Mouse (Mus musculus): ENCODE results near the gene Camk2n2. TPM values are rescaled to one million over a fixed set of nuclear protein-coding genes. Genes with fewer than 3 reads are reported as not detected.
"Not testable (repeated sequence)": the region's sequence is repeated elsewhere in the genome, so short reads cannot be mapped to it uniquely, and the experiment has no call there.

Gene Camk2n2
- 0.40 and 0.57 TPM in 2 replicates for polyA plus RNA-seq (2014; fragmentation: Nextera tagmentation; extraction: Ambion mirVana)

DNA sequence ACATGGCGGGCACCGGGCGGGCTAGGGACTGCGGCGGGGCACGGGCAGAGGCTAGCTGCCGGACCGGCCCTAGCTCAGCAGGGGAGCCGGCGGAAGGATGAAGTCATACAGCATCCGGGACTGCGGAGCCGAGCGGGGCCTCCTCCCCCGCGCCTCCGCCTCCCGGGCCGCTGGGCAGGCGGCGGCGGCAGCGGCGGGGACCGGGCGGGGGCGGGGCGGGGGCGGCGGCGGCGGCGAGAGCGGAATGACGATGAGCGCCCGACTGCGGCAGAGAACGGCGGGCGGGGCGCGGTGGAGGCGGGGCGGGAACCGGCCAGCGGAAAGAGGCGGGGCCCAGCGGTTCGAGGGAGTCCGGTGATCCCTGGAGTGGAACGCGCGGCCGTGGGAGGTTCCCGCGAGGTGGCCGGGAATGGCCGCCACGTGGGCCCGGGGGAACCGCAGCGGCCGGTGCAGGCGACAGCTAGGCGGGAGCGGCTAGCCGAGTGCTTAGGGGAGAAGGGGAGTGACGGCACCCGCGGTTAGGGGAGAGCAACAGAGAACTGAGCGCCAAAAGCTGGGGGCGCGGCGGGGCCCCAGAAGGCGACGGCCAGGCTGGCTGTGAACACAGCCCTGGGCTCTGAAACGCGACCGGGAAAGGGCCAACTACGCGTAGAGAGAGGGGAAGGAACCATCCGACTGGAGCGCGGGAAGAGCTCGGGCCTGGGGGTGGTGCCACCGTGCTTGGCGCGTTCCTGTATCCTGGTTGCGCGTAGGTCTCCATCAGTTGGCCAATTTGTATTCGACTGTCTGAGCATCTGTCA is at the start of gene Camk2n2:
TSS of gene Camk2n2 (minus strand) at position 97 of the 800 bp plus-strand sequence.
- H3K4me2 ChIP-seq (ENCODE audit: low read length) = peak within 1 kb of the TSS; percentile 100
- under 1% methylated on average over 65 of the region's 92 CpGs for WGBS
- H3K4me3 ChIP-seq (ENCODE audit: control insufficient read depth in 1 of 2, insufficient read depth in 1 of 2, low read depth in 1 of 2, low read length in 2 of 2) = peak within 1 kb of the TSS; percentile 62 to 68
- no peaks in the 10 kb centered on the region for H3K9me3 ChIP-seq (ENCODE audit: control insufficient read depth, low read length)
- peak; percentile 42 for ATAC-seq (ENCODE audit: insufficient number of reproducible peaks, insufficient read depth, low FRiP score, low read depth)
- H3K27me3 ChIP-seq (ENCODE audit: control insufficient read depth, insufficient read depth, low read length) = peaks cover 45% of the 10 kb centered on the region
- no peaks in the 10 kb centered on the region for H3K36me3 ChIP-seq (ENCODE audit: control insufficient read depth, insufficient read depth, low read length)
- H3K9ac ChIP-seq (ENCODE audit: low read length) = peak within 1 kb of the TSS; percentile 72
- peaks cover 5 to 31% of the 10 kb centered on the region in 2 experiments; a peak in 3 of 4 replicates for H3K4me1 ChIP-seq (ENCODE audit: control insufficient read depth in 2 of 2, insufficient read depth in 2 of 2, low read length in 2 of 2)
- 0 out of 4 replicates have a peak within 1 kb of the TSS, but pooled peaks of 1 of the 2 experiments have one; percentile 37 for H3K27ac ChIP-seq (replicated peaks in 1 of 2; ENCODE audit: control insufficient read depth in 1 of 2, insufficient read depth in 1 of 2, low read depth in 2 of 2, low read length in 2 of 2)

DNA sequence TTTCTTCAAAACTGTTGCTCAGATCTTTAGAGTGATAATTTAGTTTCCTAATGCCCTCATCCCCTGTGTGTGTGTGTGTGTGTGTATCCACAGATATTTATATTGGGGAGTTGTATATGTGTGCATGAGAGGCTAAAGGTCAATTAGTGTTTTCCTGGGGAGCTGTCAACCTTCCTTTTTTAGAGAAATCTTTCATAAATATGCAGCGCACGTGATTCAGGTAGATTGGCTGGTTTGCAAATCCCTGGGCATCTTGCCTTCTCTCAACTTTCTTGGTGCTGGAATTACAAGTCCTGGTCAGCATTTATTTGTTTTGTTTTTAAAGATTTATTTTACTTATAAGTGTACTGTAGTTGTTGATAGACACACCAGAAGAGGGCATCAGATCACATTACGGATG is 49.2 kb upstream of the Camk2n2 start:
- WGBS = 87% methylated on average over 3 of the region's 3 CpGs
- Histone ChIP-seq H3K9ac (ENCODE audit: low read length) (no peak overlapping the region), H3K36me3 (ENCODE audit: control insufficient read depth, insufficient read depth, low read length) (peaks cover 10% of the 10 kb centered on the region), H3K4me3 (ENCODE audit: control insufficient read depth in 1 of 2, insufficient read depth in 1 of 2, low read depth in 1 of 2, low read length in 2 of 2) (no peak overlapping the region), H3K9me3 (ENCODE audit: control insufficient read depth, low read length) (no peaks in the 10 kb centered on the region), H3K4me2 (ENCODE audit: low read length) (no peak overlapping the region), H3K27me3 (ENCODE audit: control insufficient read depth, insufficient read depth, low read length) (no peaks in the 10 kb centered on the region), H3K4me1 (ENCODE audit: control insufficient read depth in 2 of 2, insufficient read depth in 2 of 2, low read length in 2 of 2) (peaks cover 5 to 22% of the 10 kb centered on the region in 2 experiments), H3K27ac (replicated peaks in 1 of 2; ENCODE audit: control insufficient read depth in 1 of 2, insufficient read depth in 1 of 2, low read depth in 2 of 2, low read length in 2 of 2) (no peak overlapping the region)
- ATAC-seq (ENCODE audit: insufficient number of reproducible peaks, insufficient read depth, low FRiP score, low read depth) = no peak

DNA sequence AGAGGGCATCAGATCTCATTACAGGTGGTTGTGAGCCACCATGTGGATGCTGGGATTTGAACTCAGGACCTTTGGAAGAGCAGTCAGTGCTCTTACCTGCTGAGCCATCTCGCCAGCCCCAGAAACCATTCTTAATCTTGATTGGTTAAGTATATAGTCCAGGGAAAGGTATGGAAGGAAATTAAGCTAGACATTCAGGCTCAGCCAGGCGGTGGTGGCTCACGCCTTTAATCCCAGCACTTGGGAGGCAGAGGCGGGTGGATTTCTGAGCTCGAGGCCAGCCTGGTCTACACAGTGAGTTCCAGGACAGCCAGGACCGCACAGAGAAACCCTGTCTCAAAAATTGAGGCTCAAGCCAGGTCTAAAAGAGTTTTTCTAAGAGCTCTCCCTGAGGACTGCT is 46.9 kb upstream of the Camk2n2 start, which contains the start of gene Eif4g1:
TSS of gene Eif4g1 (plus strand) at position 301 of the 400 bp plus-strand sequence.
- not testable (repeated sequence) for H3K27ac ChIP-seq (replicated peaks in 1 of 2; ENCODE audit: control insufficient read depth in 1 of 2, insufficient read depth in 1 of 2, low read depth in 2 of 2, low read length in 2 of 2); ATAC-seq (ENCODE audit: insufficient number of reproducible peaks, insufficient read depth, low FRiP score, low read depth)

DNA sequence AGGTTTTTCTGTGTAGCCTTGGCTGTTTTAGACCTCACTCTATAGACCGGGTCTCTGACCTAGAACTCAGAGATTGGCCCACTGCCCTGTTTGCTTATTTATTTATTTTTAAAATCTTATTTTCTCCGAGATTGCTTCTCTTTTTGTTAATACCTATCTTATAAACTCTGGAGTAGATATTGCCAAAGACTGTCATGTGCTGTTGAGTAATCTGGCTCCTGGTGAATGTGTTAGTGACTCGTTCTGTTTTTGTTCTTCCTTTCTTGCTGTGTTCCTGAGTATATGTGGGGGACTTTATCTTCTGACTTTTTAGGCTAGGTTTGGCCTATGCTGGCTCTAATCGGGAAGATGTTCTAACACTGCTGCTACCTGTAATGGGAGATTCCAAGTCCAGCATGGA is 36.6 kb upstream of the Camk2n2 start:
- H3K27me3 ChIP-seq (ENCODE audit: control insufficient read depth, insufficient read depth, low read length) = no peaks in the 10 kb centered on the region
- 91% methylated on average over 4 of the region's 4 CpGs for WGBS

More for the DNA sequence above, 46.9 kb upstream of the Camk2n2 start, which contains the start of gene Eif4g1:
- not testable (repeated sequence) for H3K9me3 ChIP-seq (ENCODE audit: control insufficient read depth, low read length); H3K4me2 ChIP-seq (ENCODE audit: low read length); H3K9ac ChIP-seq (ENCODE audit: low read length); H3K4me1 ChIP-seq (ENCODE audit: control insufficient read depth in 2 of 2, insufficient read depth in 2 of 2, low read length in 2 of 2); H3K4me3 ChIP-seq (ENCODE audit: control insufficient read depth in 1 of 2, insufficient read depth in 1 of 2, low read depth in 1 of 2, low read length in 2 of 2); H3K27me3 ChIP-seq (ENCODE audit: control insufficient read depth, insufficient read depth, low read length)
- H3K36me3 ChIP-seq (ENCODE audit: control insufficient read depth, insufficient read depth, low read length) = peaks cover 13% of the 10 kb centered on the region
- 75% methylated on average over 3 of the region's 6 CpGs for WGBS

DNA sequence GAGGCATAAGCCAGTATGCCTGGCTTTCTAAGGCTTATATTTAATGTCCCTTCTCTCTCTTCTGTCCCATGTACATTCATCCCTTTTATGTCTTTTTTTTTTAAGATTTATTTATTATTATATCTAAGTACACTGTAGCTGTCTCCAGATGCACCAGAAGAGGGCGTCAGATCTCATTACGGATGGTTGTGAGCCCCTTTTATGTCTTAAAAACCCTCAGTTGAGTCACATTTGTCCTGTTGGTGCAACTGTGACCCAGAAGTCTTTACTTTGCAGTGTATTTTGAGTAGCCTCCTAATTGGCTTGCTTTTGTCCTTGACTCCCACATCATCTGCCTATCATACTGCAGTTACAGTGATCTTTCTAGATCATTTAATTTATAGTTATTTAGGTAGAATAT is 32.2 kb upstream of the Camk2n2 start:
- H3K27me3 ChIP-seq (ENCODE audit: control insufficient read depth, insufficient read depth, low read length) = no peaks in the 10 kb centered on the region
- 62% methylated on average over 2 of the region's 2 CpGs for WGBS
- H3K9me3 ChIP-seq (ENCODE audit: control insufficient read depth, low read length) = no peaks in the 10 kb centered on the region
- H3K9ac ChIP-seq (ENCODE audit: low read length) = no peak overlapping the region
- no peak overlapping the region for H3K27ac ChIP-seq (replicated peaks in 1 of 2; ENCODE audit: control insufficient read depth in 1 of 2, insufficient read depth in 1 of 2, low read depth in 2 of 2, low read length in 2 of 2)
- peaks cover 0 to 15% of the 10 kb centered on the region in 2 experiments; a peak in 3 of 4 replicates for H3K4me1 ChIP-seq (ENCODE audit: control insufficient read depth in 2 of 2, insufficient read depth in 2 of 2, low read length in 2 of 2)
- H3K36me3 ChIP-seq (ENCODE audit: control insufficient read depth, insufficient read depth, low read length) = peaks cover 50% of the 10 kb centered on the region
- no peak overlapping the region for H3K4me3 ChIP-seq (ENCODE audit: control insufficient read depth in 1 of 2, insufficient read depth in 1 of 2, low read depth in 1 of 2, low read length in 2 of 2)
- ATAC-seq (ENCODE audit: insufficient number of reproducible peaks, insufficient read depth, low FRiP score, low read depth) = no peak
- H3K4me2 ChIP-seq (ENCODE audit: low read length) = no peak overlapping the region

More for the DNA sequence above, 36.6 kb upstream of the Camk2n2 start:
- Histone ChIP-seq H3K9me3 (ENCODE audit: control insufficient read depth, low read length) (no peaks in the 10 kb centered on the region), H3K4me2 (ENCODE audit: low read length) (no peak overlapping the region), H3K4me1 (ENCODE audit: control insufficient read depth in 2 of 2, insufficient read depth in 2 of 2, low read length in 2 of 2) (0 out of 4 replicates have a peak, but pooled peaks cover 0 to 4% of the 10 kb centered on the region in 2 experiments), H3K36me3 (ENCODE audit: control insufficient read depth, insufficient read depth, low read length) (peaks cover 92% of the 10 kb centered on the region), H3K9ac (ENCODE audit: low read length) (no peak overlapping the region), H3K27ac (replicated peaks in 1 of 2; ENCODE audit: control insufficient read depth in 1 of 2, insufficient read depth in 1 of 2, low read depth in 2 of 2, low read length in 2 of 2) (no peak overlapping the region), H3K4me3 (ENCODE audit: control insufficient read depth in 1 of 2, insufficient read depth in 1 of 2, low read depth in 1 of 2, low read length in 2 of 2) (no peak overlapping the region)
- ATAC-seq (ENCODE audit: insufficient number of reproducible peaks, insufficient read depth, low FRiP score, low read depth) = no peak

DNA sequence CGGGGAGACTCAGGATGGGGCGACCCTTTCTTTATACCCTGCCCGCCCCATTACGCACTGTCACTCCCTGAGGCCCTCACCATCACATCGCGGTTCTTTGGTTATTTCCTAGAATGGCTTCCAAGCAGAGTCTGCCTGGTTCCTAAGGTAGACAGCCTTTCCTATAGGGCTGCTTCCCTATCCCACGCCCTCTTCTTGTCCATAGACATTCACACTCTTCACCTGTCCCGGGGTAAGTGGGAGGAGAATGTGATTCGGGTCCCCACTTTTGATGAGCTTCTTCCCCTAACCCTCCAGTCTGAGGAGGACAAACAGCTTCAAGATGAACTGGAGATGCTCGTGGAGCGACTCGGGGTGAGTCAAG is 30.8 kb upstream of the Camk2n2 start:
- Histone ChIP-seq H3K27me3 (ENCODE audit: control insufficient read depth, insufficient read depth, low read length) (no peaks in the 10 kb centered on the region), H3K4me3 (ENCODE audit: control insufficient read depth in 1 of 2, insufficient read depth in 1 of 2, low read depth in 1 of 2, low read length in 2 of 2) (peak overlapping the region; percentile 81 to 96), H3K27ac (replicated peaks in 1 of 2; ENCODE audit: control insufficient read depth in 1 of 2, insufficient read depth in 1 of 2, low read depth in 2 of 2, low read length in 2 of 2) (peak overlapping the region in 1 of 2 experiments; percentile 68; a peak in 2 of 4 replicates), H3K9me3 (ENCODE audit: control insufficient read depth, low read length) (no peaks in the 10 kb centered on the region), H3K4me1 (ENCODE audit: control insufficient read depth in 2 of 2, insufficient read depth in 2 of 2, low read length in 2 of 2) (peaks cover 0 to 15% of the 10 kb centered on the region in 2 experiments; a peak in 3 of 4 replicates), H3K4me2 (ENCODE audit: low read length) (peak overlapping the region; percentile 88), H3K36me3 (ENCODE audit: control insufficient read depth, insufficient read depth, low read length) (peaks cover 37% of the 10 kb centered on the region), H3K9ac (ENCODE audit: low read length) (peak overlapping the region; percentile 94)
- WGBS = 9% methylated on average over 11 of the region's 12 CpGs
- no peak for ATAC-seq (ENCODE audit: insufficient number of reproducible peaks, insufficient read depth, low FRiP score, low read depth)

DNA sequence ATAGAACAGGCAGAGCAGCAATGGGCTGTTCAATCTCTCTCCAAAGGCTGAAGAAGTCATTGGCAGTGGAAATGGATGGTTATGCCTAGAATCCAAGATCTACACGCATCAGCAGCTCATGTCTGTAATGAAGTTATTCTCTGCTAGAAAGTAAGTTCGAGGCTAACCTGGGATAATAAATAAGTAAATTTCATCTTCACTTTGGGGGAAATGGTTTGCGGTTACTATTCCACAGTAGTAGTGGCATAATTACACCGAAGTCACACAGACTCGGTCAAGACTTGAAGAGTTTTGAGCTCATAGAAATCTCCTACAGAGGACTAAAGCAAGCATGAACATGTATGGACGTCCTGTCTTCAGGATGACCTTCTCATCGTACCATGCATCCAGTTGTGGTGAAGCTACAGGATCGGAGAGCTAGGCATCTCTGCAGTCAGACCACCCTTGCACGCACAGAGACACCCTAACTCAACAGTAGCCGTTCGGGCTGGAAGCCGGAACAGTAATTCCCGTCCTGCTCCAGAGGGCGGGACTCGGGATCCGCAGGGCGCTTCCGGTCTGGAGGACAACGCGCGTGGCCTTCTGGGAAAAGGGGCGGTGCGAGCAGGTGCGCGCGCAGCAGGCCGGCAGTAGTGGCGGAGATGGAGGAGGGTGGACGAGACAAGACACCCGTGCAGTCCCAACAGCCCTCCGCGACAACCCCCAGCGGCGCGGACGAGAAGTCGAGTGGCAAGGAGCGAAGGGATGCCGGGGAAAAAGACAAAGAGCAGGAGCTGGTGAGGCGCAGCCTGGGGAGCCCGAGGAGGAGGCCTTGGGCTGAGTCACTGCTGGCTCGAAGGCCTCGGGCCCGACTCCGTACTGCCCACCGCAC is 30.2 kb upstream of the Camk2n2 start, which contains the start of gene Psmd2:
TSS of gene Psmd2 (plus strand) at position 577 of the 871 bp plus-strand sequence.
- peak within 1 kb of the TSS; percentile 81 to 96 for H3K4me3 ChIP-seq (ENCODE audit: control insufficient read depth in 1 of 2, insufficient read depth in 1 of 2, low read depth in 1 of 2, low read length in 2 of 2)
- peak; percentile 93 for ATAC-seq (ENCODE audit: insufficient number of reproducible peaks, insufficient read depth, low FRiP score, low read depth)
- peak within 1 kb of the TSS; percentile 68 to 86 for H3K27ac ChIP-seq (replicated peaks in 1 of 2; ENCODE audit: control insufficient read depth in 1 of 2, insufficient read depth in 1 of 2, low read depth in 2 of 2, low read length in 2 of 2)
- no peaks in the 10 kb centered on the region for H3K27me3 ChIP-seq (ENCODE audit: control insufficient read depth, insufficient read depth, low read length)
- H3K9ac ChIP-seq (ENCODE audit: low read length) = peak within 1 kb of the TSS; percentile 94
- H3K36me3 ChIP-seq (ENCODE audit: control insufficient read depth, insufficient read depth, low read length) = peaks cover 30% of the 10 kb centered on the region
- 2% methylated on average over 46 of the region's 46 CpGs for WGBS
- H3K4me2 ChIP-seq (ENCODE audit: low read length) = peak within 1 kb of the TSS; percentile 88
- peaks cover 0 to 15% of the 10 kb centered on the region in 2 experiments; a peak in 3 of 4 replicates for H3K4me1 ChIP-seq (ENCODE audit: control insufficient read depth in 2 of 2, insufficient read depth in 2 of 2, low read length in 2 of 2)
- H3K9me3 ChIP-seq (ENCODE audit: control insufficient read depth, low read length) = no peaks in the 10 kb centered on the region
